Mouse (Mus musculus) spleen, adult 2 months (tissue): Measurements from ENCODE around the gene Tll2.

Source experiments
- CTCF ChIP-seq: fragments of 200-500 bp; IDR thresholded peaks from 2 replicates; pipeline ENCODE4 v1.5.1; 2011; ENCODE audit warnings: mild to moderate bottlenecking, inconsistent platforms; ENCODE audit not compliant: insufficient read depth, insufficient read length, insufficient replicate concordance; ENCODE audit errors: extremely low read depth
- POLR2A ChIP-seq: fragments of 200-500 bp; IDR thresholded peaks from 2 replicates; pipeline ENCODE4 v1.6.1; 2011; ENCODE audit warnings: low read depth, low read length, inconsistent platforms

- TF ChIP-seq CTCF (no peak), POLR2A (no peak)
These were observed 42.1 kb downstream of the Tll2 start for GRCm38 (mm10) chr19:41164447-41165095.
